Mouse (Mus musculus) bone marrow macrophage, adult 2 months (primary cell): ENCODE measurements around the gene 1110051M20Rik.

Experiments
- CTCF ChIP-seq: IDR thresholded peaks from 2 replicates; pipeline ENCODE4 v1.5.1; 2012; ENCODE audit warnings: low read depth, mild to moderate bottlenecking, low read length, moderate library complexity
- POLR2A ChIP-seq: IDR thresholded peaks from 2 replicates; pipeline ENCODE4 v1.6.1; 2012; ENCODE audit warnings: mild to moderate bottlenecking, low read depth, low read length, borderline replicate concordance

- TF ChIP-seq POLR2A (no peak), CTCF (no peak)
Observed at GRCm38 (mm10) chr2:91467613-91468012, 23.1 kb upstream of the 1110051M20Rik start.
